Mouse (Mus musculus) kidney, postnatal 0 days (tissue): ENCODE data around the gene Itga10. TPM values are rescaled to one million over a fixed set of nuclear protein-coding genes. Genes with fewer than 3 reads are reported as not detected.
"Not testable (repeated sequence)": the region's sequence is repeated elsewhere in the genome, so short reads cannot be mapped to it uniquely, and the experiment has no call there.

Experiments used
- ATAC-seq: fragments of 200-750 bp; cut with Nextera tagmentation; replicated peaks from 2 replicates; pipeline ENCODE4 v1.8.0; 2017; ENCODE audit warnings: low read depth, moderate number of reproducible peaks, moderate TSS enrichment, moderate library complexity; ENCODE audit not compliant: low FRiP score
- DNase-seq: peaks from one replicate; pipeline ENCODE4 v3.0.0-alpha.2; 2016; ENCODE audit warnings: low spot score
- H3K27ac ChIP-seq: fragments of 300-500 bp; sonication (generic); 2 replicates; pipeline ENCODE4 v1.5.1; 2014; ENCODE audit warnings: mild to moderate bottlenecking
- H3K27me3 ChIP-seq: fragments of 300-500 bp; sonication (generic); 2 replicates; pipeline ENCODE4 v1.6.1; 2014; ENCODE audit warnings: low read length, mixed read lengths; ENCODE audit not compliant: insufficient read depth
- H3K36me3 ChIP-seq: fragments of 300-500 bp; sonication (generic); 2 replicates; pipeline ENCODE4 v1.6.1; 2014; ENCODE audit warnings: low read length, mixed read lengths; ENCODE audit not compliant: insufficient read depth
- H3K4me1 ChIP-seq: fragments of 300-500 bp; sonication (generic); replicated peaks from 2 replicates; pipeline ENCODE4 v1.6.1; 2014; ENCODE audit warnings: antibody characterized with exemption, low read length, mixed read lengths; ENCODE audit not compliant: insufficient read depth
- H3K4me2 ChIP-seq: fragments of 300-500 bp; sonication (generic); 2 replicates; pipeline ENCODE4 v1.6.1; 2014; ENCODE audit warnings: mild to moderate bottlenecking, low read length, moderate library complexity, mixed read lengths
- H3K4me3 ChIP-seq: fragments of 300-500 bp; sonication (generic); replicated peaks from 2 replicates; pipeline ENCODE4 v1.5.1; 2014; ENCODE audit warnings: low read depth, low read length
- H3K9ac ChIP-seq: fragments of 300-500 bp; sonication (generic); 2 replicates; pipeline ENCODE4 v1.6.1; 2014; ENCODE audit warnings: low read depth, low read length
- H3K9me3 ChIP-seq: fragments of 300-500 bp; sonication (generic); replicated peaks from 2 replicates; pipeline ENCODE4 v1.6.1; 2016; ENCODE audit warnings: low read length, inconsistent platforms, mixed read lengths
- CTCF ChIP-seq: IDR thresholded peaks from 2 replicates; pipeline ENCODE4 v1.5.1; 2016; ENCODE audit warnings: antibody characterized with exemption, low read depth, mild to moderate bottlenecking, moderate library complexity
- WGBS: fragments of 180-500 bp; shearing (Covaris S2); extraction: QIAGEN DNeasy Blood & Tissue Kit; methylation state at CpG from one replicate; pipeline ENCODE4 v1.1.7; 2014; 5-methylcytosine and 5-hydroxymethylcytosine counted together
- polyA plus RNA-seq: library from polyadenylated mRNA; unstranded; fragments of >200 nt; fragmentation: Nextera tagmentation; extraction: Ambion mirVana; gene quantifications from 2 replicates; pipeline ENCODE4 v1.2.1, GENCODE M21; 2015

Gene Itga10
- polyA plus RNA-seq, 1 experiment from 2014 or later, result 0.59 TPM

GRCm38 (mm10) chr3:96636448-96636847 is 8.9 kb upstream of the Itga10 start:
- WGBS, result 62% methylated on average over 11 of the region's 11 CpGs
- TF ChIP-seq CTCF, result no peak
- Histone ChIP-seq H3K4me2 (peak overlapping the region; percentile 88), H3K4me1 (peaks cover 7% of the 10 kb centered on the region), H3K9ac (peak overlapping the region; percentile 93; the same call in 1 of the 2 replicates), H3K27me3 (no peaks in the 10 kb centered on the region), H3K4me3 (peak overlapping the region; percentile 85), H3K27ac (no peak overlapping the region), H3K36me3 (peaks cover 17% of the 10 kb centered on the region), H3K9me3 (no peaks in the 10 kb centered on the region)
- ATAC-seq (no peak), DNase-seq (no peak)

- no peaks in the 10 kb centered on the region for H3K9me3 ChIP-seq
- H3K4me1 ChIP-seq, result peaks cover 7% of the 10 kb centered on the region
- TF ChIP-seq CTCF, result peak; percentile 75
- H3K9ac ChIP-seq, result no peak overlapping the region
- no peak overlapping the region for H3K4me3 ChIP-seq
- peaks cover 17% of the 10 kb centered on the region for H3K36me3 ChIP-seq
- ATAC-seq (no peak), DNase-seq (peak; percentile 68)
- H3K27ac ChIP-seq, result no peak overlapping the region
- no peaks in the 10 kb centered on the region for H3K27me3 ChIP-seq
- H3K4me2 ChIP-seq, result no peak overlapping the region
- WGBS, result 100% methylated on average over 1 of the region's 1 CpGs
These were observed 6.2 kb upstream of the Itga10 start for GRCm38 (mm10) chr3:96639219-96639618.

GRCm38 (mm10) chr3:96647365-96647764 is 2.0 kb downstream of the Itga10 start:
- Histone ChIP-seq H3K27me3 (no peaks in the 10 kb centered on the region), H3K36me3 (0 out of 2 replicates have a peak, but pooled peaks cover 7% of the 10 kb centered on the region), H3K9me3 (no peaks in the 10 kb centered on the region), H3K4me2 (no peak overlapping the region), H3K4me3 (no peak overlapping the region), H3K27ac (no peak overlapping the region), H3K9ac (no peak overlapping the region), H3K4me1 (no peaks in the 10 kb centered on the region)
- no peak for TF ChIP-seq CTCF
- 84% methylated on average over 3 of the region's 3 CpGs for WGBS
- no peak for ATAC-seq
- DNase-seq, result no peak

- Histone ChIP-seq H3K4me2 (no peak overlapping the region), H3K9me3 (no peaks in the 10 kb centered on the region), H3K27ac (no peak overlapping the region), H3K27me3 (no peaks in the 10 kb centered on the region), H3K4me1 (0 out of 2 replicates have a peak, but pooled peaks cover 3% of the 10 kb centered on the region), H3K36me3 (no peaks in the 10 kb centered on the region), H3K9ac (no peak overlapping the region), H3K4me3 (no peak overlapping the region)
- no peak for DNase-seq
- no peak for TF ChIP-seq CTCF
- 79% methylated on average over 2 of the region's 2 CpGs for WGBS
- no peak for ATAC-seq
These were observed 15.5 kb downstream of the Itga10 start for GRCm38 (mm10) chr3:96660901-96661300.

GRCm38 (mm10) chr3:96662731-96663316 is 17.4 kb downstream of the Itga10 start:
- no peak overlapping the region for H3K27ac ChIP-seq
- WGBS, result 49% methylated on average over 8 of the region's 8 CpGs
- H3K4me2 ChIP-seq, result peak overlapping the region; percentile 49; the same call in 1 of the 2 replicates
- no peak overlapping the region for H3K9ac ChIP-seq
- H3K4me1 ChIP-seq, result 0 out of 2 replicates have a peak, but pooled peaks cover 3% of the 10 kb centered on the region
- DNase-seq, result no peak
- no peak overlapping the region for H3K4me3 ChIP-seq
- no peak for TF ChIP-seq CTCF
- no peak for ATAC-seq
- H3K36me3 ChIP-seq, result no peaks in the 10 kb centered on the region
- no peaks in the 10 kb centered on the region for H3K9me3 ChIP-seq
- H3K27me3 ChIP-seq, result no peaks in the 10 kb centered on the region

- WGBS, result 4% methylated on average over 18 of the region's 18 CpGs
- TF ChIP-seq CTCF, result peak; percentile 82
- no peaks in the 10 kb centered on the region for H3K36me3 ChIP-seq
- DNase-seq (peak; percentile 95), ATAC-seq (peak; percentile 92)
- H3K4me3 ChIP-seq, result peak overlapping the region; percentile 11; the same call in 1 of the 2 replicates
- peak overlapping the region; percentile 49 for H3K4me2 ChIP-seq
- H3K27ac ChIP-seq, result no peak overlapping the region
- H3K9ac ChIP-seq, result peak overlapping the region; percentile 28; the same call in 1 of the 2 replicates
- no peaks in the 10 kb centered on the region for H3K9me3 ChIP-seq
- no peaks in the 10 kb centered on the region for H3K27me3 ChIP-seq
- H3K4me1 ChIP-seq, result 0 out of 2 replicates have a peak, but pooled peaks cover 3% of the 10 kb centered on the region
These were observed 18.3 kb downstream of the Itga10 start for GRCm38 (mm10) chr3:96663432-96664239.

GRCm38 (mm10) chr3:96665732-96666363 is 20.5 kb downstream of the Itga10 start:
- not testable (repeated sequence) for DNase-seq, H3K4me1 ChIP-seq, H3K9ac ChIP-seq, H3K4me3 ChIP-seq, H3K27me3 ChIP-seq, H3K36me3 ChIP-seq, H3K9me3 ChIP-seq, ATAC-seq, H3K4me2 ChIP-seq, H3K27ac ChIP-seq
- 92% methylated on average over 7 of the region's 7 CpGs for WGBS
